ENCODE assay signal across 24 mouse cellular contexts in the genomic region with DNA sequence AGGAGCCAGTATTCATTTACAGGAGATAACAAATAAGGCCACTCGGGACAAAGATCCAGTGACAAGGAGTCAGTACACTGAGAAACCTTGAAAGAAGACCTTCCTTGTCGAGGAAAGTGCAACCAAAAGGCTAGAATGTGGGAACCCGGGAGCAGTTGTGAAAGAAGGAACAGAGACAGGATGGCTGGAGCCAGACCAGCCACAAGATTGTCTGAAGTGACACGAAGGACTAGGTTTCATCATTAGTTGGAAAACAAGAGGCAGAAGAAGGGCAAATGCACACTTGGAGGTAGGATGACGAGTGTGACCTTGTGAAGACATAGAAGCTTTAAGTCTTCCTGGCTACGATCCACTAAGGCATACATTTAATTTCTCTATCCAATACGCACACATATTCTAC.
"Had no signal": no experiment of that assay in that cellular context is flagged by ENCODE, and none has a peak within 500 bp of the region (broad histone marks: within the 10 kb centered on the region; RNA-seq: fewer than 3 reads in every experiment).

No protein-coding gene starts in this region.

- H3K27me3 ChIP-seq: kidney, embryonic 15.5 days; limb, embryonic 12.5 days; liver, embryonic 13.5 days; liver, embryonic 15.5 days had no signal

- H3K4me3 ChIP-seq: heart, embryonic 13.5 days; heart, embryonic 15.5 days; kidney, embryonic 15.5 days; left cerebral cortex, adult 2 months; limb, embryonic 10.5 days; limb, embryonic 12.5 days; liver, embryonic 13.5 days; liver, embryonic 15.5 days had no signal

- ATAC-seq: hindbrain, embryonic 16.5 days; inflammation-experienced regulatory T-cells, adult 6 months had no signal

- H3K9ac ChIP-seq: heart, embryonic 13.5 days; heart, embryonic 15.5 days; hindbrain, embryonic 14.5 days; kidney, embryonic 15.5 days; limb, embryonic 12.5 days; liver, embryonic 13.5 days; liver, embryonic 15.5 days had no signal

- DNase-seq: gastrocnemius, postnatal 14 days; gastrocnemius, postnatal 36 days; heart, postnatal 14 days; heart, postnatal 36 days; kidney, adult 11 months; kidney, adult 2 months; kidney, adult 9 months; kidney, postnatal 14 days; kidney, postnatal 36 days; liver; liver, embryonic 13.5 days had no signal

- H3K9me3 ChIP-seq: heart, embryonic 13.5 days; heart, embryonic 15.5 days; kidney, embryonic 15.5 days; limb, embryonic 10.5 days; limb, embryonic 12.5 days; liver, embryonic 13.5 days; liver, embryonic 15.5 days had no signal

- H3K4me2 ChIP-seq: heart, embryonic 11.5 days; heart, embryonic 13.5 days; heart, embryonic 15.5 days; hindbrain, embryonic 14.5 days; kidney, embryonic 15.5 days; limb, embryonic 12.5 days; liver, embryonic 11.5 days; liver, embryonic 13.5 days; liver, embryonic 15.5 days had no signal

- H3K27ac ChIP-seq: heart, embryonic 13.5 days; heart, embryonic 15.5 days; hindbrain, embryonic 14.5 days; kidney, embryonic 15.5 days; kidney, postnatal 0 days; left cerebral cortex, adult 2 months; limb, embryonic 10.5 days; limb, embryonic 12.5 days; liver, embryonic 13.5 days; liver, embryonic 15.5 days had no signal

- H3K36me3 ChIP-seq: heart, embryonic 13.5 days; heart, embryonic 15.5 days; kidney, embryonic 15.5 days; limb, embryonic 10.5 days; limb, embryonic 12.5 days; liver, embryonic 13.5 days; liver, embryonic 15.5 days had no signal

- H3K4me1 ChIP-seq: kidney, embryonic 15.5 days; limb, embryonic 10.5 days; limb, embryonic 12.5 days; liver, embryonic 13.5 days; liver, embryonic 15.5 days had no signal
